Mouse (Mus musculus): ENCODE measurements at regions not wholly inside any gene's neighbourhood (a gene's known extent, or its start where the extent isn't known, plus 50 kb on each side); places are given as distances from the start of the nearest gene placed in this dataset.

DNA sequence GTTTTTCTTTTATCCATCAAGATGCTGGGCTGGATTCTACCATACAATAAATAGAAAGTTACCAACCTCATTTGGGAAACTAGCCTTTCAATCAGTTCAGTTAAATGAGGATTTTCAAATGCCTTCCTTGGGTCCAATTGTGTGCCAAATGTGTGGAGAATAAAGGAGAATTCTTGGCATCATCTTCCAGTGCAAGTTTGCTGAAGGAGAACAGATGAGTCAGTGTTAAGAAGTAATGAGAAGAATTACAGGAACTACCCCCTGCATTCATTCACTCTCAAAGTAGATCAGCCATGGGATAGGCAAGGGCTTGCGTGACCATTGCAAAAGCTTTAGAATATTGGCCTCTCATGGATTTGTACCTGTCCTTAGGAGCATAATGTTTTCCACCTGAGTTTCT, 193.4 kb upstream of the Man1a start:
- TF ChIP-seq POLR2A (IDR thresholded peaks at IDR 0.05; ENCODE audit: low read depth, low read length): no peak
- no peak for TF ChIP-seq CTCF (IDR thresholded peaks at IDR 0.05; ENCODE audit: extremely low read depth, insufficient read length, insufficient replicate concordance, low read depth, low read length)
- Histone ChIP-seq H3K27me3 (ENCODE audit: control insufficient read depth, insufficient read depth, low read length) (no peaks in the 10 kb centered on the region), H3K4me1 (ENCODE audit: control insufficient read depth, insufficient read depth, insufficient read length, low read length) (no peaks in the 10 kb centered on the region), H3K27ac (ENCODE audit: insufficient read depth, low read depth, low read length) (no peak overlapping the region), H3K4me3 (ENCODE audit: low read depth, low read length) (no peak overlapping the region), H3K36me3 (ENCODE audit: control insufficient read depth, insufficient read depth, low read length) (no peaks in the 10 kb centered on the region)
- WGBS: 93% methylated on average over 1 of the region's 1 CpGs

DNA sequence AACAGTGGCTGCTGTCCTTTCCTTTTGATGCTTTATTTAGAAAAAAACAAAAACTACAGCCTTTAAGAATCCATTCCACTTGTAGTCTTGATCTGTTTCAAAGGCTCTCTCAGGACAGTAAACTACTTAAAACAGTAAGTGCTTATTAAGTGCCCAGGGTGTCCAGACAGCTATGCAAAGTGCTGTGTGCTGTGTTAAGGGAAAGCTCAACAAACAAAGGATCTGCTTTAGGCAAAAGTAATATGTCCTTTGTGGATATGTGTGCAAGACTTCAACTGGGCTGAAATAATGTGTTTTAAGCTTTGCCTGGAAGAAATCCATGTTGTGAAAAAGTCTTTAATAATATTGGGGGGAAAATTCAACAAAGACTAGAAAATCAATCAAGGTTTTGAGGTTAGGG, 192.9 kb upstream of the Man1a start:
- no peaks in the 10 kb centered on the region for H3K4me1 ChIP-seq (ENCODE audit: control insufficient read depth, insufficient read depth, insufficient read length, low read length)
- TF ChIP-seq POLR2A (IDR thresholded peaks at IDR 0.05; ENCODE audit: low read depth, low read length) (no peak), CTCF (IDR thresholded peaks at IDR 0.05; ENCODE audit: extremely low read depth, insufficient read length, insufficient replicate concordance, low read depth, low read length) (no peak)
- H3K36me3 ChIP-seq (ENCODE audit: control insufficient read depth, insufficient read depth, low read length): no peaks in the 10 kb centered on the region
- H3K4me3 ChIP-seq (ENCODE audit: low read depth, low read length): no peak overlapping the region
- H3K27ac ChIP-seq (ENCODE audit: insufficient read depth, low read depth, low read length): no peak overlapping the region
- H3K27me3 ChIP-seq (ENCODE audit: control insufficient read depth, insufficient read depth, low read length): no peaks in the 10 kb centered on the region

DNA sequence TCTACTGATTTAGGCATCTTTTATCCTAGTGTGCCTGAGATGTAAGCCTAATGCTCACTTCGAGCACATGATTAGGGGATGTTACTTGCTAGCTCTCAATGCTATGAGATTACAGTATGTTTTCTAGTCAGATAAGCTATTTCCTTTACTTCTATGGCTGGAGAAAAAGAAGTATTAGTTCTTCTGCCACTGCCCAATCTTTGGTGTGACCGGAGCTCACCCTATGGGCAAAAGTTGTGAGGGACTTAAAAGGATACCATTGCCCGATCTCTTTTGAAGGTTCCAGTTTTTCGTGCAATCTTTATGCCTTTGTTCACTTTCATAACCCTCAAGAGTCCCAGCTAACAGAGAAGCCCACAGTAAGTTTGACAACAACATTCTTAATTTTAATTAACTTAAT, 190.2 kb upstream of the Man1a start:
- Histone ChIP-seq H3K4me1 (ENCODE audit: control insufficient read depth, insufficient read depth, insufficient read length, low read length) (no peaks in the 10 kb centered on the region), H3K4me3 (ENCODE audit: low read depth, low read length) (no peak overlapping the region), H3K27ac (ENCODE audit: insufficient read depth, low read depth, low read length) (no peak overlapping the region), H3K36me3 (ENCODE audit: control insufficient read depth, insufficient read depth, low read length) (no peaks in the 10 kb centered on the region), H3K27me3 (ENCODE audit: control insufficient read depth, insufficient read depth, low read length) (no peaks in the 10 kb centered on the region)
- TF ChIP-seq CTCF (IDR thresholded peaks at IDR 0.05; ENCODE audit: extremely low read depth, insufficient read length, insufficient replicate concordance, low read depth, low read length): no peak
- TF ChIP-seq POLR2A (IDR thresholded peaks at IDR 0.05; ENCODE audit: low read depth, low read length): no peak
- WGBS: 87% methylated on average over 4 of the region's 4 CpGs

DNA sequence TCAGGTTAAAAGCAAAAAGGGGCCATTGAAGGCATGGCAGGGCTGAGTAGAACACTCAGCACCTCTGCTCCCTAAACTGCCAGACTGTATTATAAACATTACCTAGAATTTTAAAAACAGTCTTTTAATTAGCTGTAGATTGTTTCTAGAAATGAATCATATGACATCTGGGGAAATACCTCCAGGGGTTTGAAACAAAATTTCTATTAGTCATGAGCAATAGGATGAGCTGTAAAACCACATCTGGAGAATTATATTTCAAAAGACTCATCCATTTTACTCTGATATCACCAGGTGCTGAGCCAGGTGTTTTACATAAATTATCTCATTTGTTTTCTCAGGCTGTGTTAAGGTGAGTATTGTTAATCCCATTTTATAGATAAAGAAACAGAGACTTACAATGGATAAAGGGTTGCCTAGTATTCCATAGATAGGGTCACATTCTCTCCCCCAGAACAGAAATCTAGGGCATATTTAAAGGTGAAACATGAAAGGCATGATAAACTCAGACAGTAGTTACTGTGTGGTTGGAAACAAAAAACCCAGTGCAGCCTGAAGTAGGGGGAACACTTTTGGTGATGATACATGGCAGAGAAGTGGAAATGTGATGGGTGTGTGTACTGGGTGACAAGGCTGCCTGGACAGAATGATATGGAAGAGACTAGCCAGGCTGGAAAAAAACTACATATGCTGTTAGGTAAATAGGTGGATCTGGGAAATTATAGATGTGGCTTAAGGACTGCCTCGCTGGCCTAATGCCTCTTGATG, 178.6 kb upstream of the Man1a start:
- no peaks in the 10 kb centered on the region for H3K36me3 ChIP-seq (ENCODE audit: control insufficient read depth, insufficient read depth, low read length)
- H3K27ac ChIP-seq (ENCODE audit: insufficient read depth, low read depth, low read length): no peak overlapping the region
- no peak overlapping the region for H3K4me3 ChIP-seq (ENCODE audit: low read depth, low read length)
- TF ChIP-seq POLR2A (IDR thresholded peaks at IDR 0.05; ENCODE audit: low read depth, low read length) (no peak), CTCF (IDR thresholded peaks at IDR 0.05; ENCODE audit: extremely low read depth, insufficient read length, insufficient replicate concordance, low read depth, low read length) (no peak)
- no peaks in the 10 kb centered on the region for H3K27me3 ChIP-seq (ENCODE audit: control insufficient read depth, insufficient read depth, low read length)
- H3K4me1 ChIP-seq (ENCODE audit: control insufficient read depth, insufficient read depth, insufficient read length, low read length): no peaks in the 10 kb centered on the region
- WGBS: 61% methylated on average over 1 of the region's 1 CpGs

DNA sequence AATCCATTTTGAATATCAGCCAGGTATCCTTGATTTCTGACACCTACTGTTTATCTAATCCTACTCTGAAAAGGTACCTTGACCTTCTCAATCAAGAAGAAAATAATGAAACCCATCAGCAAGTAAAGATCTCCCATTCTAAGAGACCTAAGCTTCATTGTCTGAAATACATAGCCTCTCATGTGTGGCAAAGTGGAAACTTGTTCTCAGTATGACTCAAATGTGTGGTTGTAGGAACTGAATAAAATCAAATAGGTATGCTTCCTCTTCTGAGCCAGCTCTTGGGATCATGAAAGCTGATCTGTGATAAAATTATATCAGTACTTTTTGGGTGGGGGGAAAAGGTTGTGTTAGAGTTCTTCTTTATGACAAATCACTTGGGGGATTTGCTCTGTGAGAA, 168.6 kb upstream of the Man1a start:
- TF ChIP-seq CTCF (IDR thresholded peaks at IDR 0.05; ENCODE audit: extremely low read depth, insufficient read length, insufficient replicate concordance, low read depth, low read length): no peak
- TF ChIP-seq POLR2A (IDR thresholded peaks at IDR 0.05; ENCODE audit: low read depth, low read length): no peak
- Histone ChIP-seq H3K36me3 (ENCODE audit: control insufficient read depth, insufficient read depth, low read length) (no peaks in the 10 kb centered on the region), H3K27me3 (ENCODE audit: control insufficient read depth, insufficient read depth, low read length) (no peaks in the 10 kb centered on the region), H3K27ac (ENCODE audit: insufficient read depth, low read depth, low read length) (no peak overlapping the region), H3K4me1 (ENCODE audit: control insufficient read depth, insufficient read depth, insufficient read length, low read length) (no peaks in the 10 kb centered on the region), H3K4me3 (ENCODE audit: low read depth, low read length) (no peak overlapping the region)

DNA sequence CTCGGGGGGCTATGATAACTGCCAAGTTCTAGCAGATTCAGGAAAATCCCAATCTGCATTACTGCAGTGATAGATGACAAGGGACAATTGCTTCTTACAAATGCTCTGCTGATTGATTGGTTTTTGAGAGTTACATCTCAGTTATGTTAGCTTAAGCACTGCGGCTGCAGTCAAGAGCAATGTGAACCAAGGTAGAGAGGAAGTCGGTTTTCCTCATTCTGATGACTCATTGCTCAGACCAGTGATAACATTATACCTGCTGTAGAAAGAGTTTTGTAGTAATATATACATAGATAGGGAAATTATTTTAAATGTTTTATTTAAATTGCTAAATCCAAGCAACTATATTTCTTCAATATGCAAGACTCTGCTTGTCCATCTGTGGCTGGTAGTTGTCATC, 126.0 kb upstream of the Man1a start:
- Histone ChIP-seq H3K27me3 (ENCODE audit: control insufficient read depth, insufficient read depth, low read length) (no peaks in the 10 kb centered on the region), H3K4me1 (ENCODE audit: control insufficient read depth, insufficient read depth, insufficient read length, low read length) (no peaks in the 10 kb centered on the region), H3K36me3 (ENCODE audit: control insufficient read depth, insufficient read depth, low read length) (no peaks in the 10 kb centered on the region), H3K4me3 (ENCODE audit: low read depth, low read length) (no peak overlapping the region), H3K27ac (ENCODE audit: insufficient read depth, low read depth, low read length) (no peak overlapping the region)
- TF ChIP-seq POLR2A (IDR thresholded peaks at IDR 0.05; ENCODE audit: low read depth, low read length) (no peak), CTCF (IDR thresholded peaks at IDR 0.05; ENCODE audit: extremely low read depth, insufficient read length, insufficient replicate concordance, low read depth, low read length) (no peak)
- 62% methylated on average over 3 of the region's 3 CpGs for WGBS

DNA sequence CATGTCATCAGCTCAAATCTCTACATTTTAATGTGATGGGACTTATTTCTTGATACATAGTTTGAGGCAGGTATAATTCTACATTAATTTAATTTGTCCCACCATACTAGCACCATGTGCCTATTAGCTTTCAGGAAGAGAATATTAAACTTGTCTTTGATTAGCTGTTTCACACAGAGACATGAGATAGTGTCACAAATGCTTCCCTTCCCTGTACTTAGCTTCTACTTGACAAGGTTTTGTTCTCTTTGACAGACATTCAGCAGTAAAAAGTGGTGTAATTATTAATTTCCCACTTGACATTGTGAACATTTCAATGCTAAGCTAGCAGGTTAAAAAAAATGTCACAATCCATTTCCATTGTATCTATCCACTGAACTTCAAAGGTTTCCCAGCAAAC, 125.3 kb upstream of the Man1a start:
- Histone ChIP-seq H3K36me3 (ENCODE audit: control insufficient read depth, insufficient read depth, low read length) (no peaks in the 10 kb centered on the region), H3K4me1 (ENCODE audit: control insufficient read depth, insufficient read depth, insufficient read length, low read length) (no peaks in the 10 kb centered on the region), H3K27ac (ENCODE audit: insufficient read depth, low read depth, low read length) (no peak overlapping the region), H3K4me3 (ENCODE audit: low read depth, low read length) (no peak overlapping the region), H3K27me3 (ENCODE audit: control insufficient read depth, insufficient read depth, low read length) (no peaks in the 10 kb centered on the region)
- TF ChIP-seq CTCF (IDR thresholded peaks at IDR 0.05; ENCODE audit: extremely low read depth, insufficient read length, insufficient replicate concordance, low read depth, low read length) (no peak), POLR2A (IDR thresholded peaks at IDR 0.05; ENCODE audit: low read depth, low read length) (no peak)

Data from small intestine, adult 2 months (tissue).